ENCODE assay signal across 11 mouse cellular contexts in the genomic region with DNA sequence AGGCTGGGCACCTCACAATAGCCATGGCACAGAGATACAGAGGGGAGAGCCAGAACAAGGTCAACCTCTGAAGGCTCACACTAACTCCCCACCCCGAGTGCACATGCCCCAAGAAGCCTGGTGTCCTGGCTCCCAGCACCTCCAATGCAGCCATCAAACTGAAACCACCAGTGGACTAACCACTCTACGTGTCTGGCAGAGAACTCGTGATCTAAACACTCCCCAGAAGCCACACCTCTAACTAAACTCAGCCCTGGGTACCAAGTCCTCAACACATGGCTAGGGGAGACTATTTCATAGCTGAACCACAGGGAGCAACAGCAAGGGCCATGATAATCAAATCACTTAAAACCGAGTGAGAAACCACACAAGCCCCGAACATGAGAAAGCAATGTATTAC. TPM values are rescaled to one million over a fixed set of nuclear protein-coding genes. Genes with fewer than 3 reads are reported as not detected.
DNase-seq lines count a peak whose midpoint lies in the region; ATAC-seq and TF ChIP-seq lines count a peak whose summit lies in the region.
"Had no signal": no experiment of that assay in that cellular context is flagged by ENCODE, and none has a peak within 500 bp of the region (broad histone marks: within the 10 kb centered on the region; RNA-seq: fewer than 3 reads in every experiment).

No protein-coding gene starts in this region.

- peak overlapping the region; percentile 62 for H3K4me3 ChIP-seq in gastrocnemius, adult 2 months
- H3K4me3 ChIP-seq in liver, adult 2 months (ENCODE audit: insufficient read depth, low read depth, low read length): no peak overlapping the region
- no peak overlapping the region for H3K4me3 ChIP-seq in forebrain, embryonic 11.5 days (ENCODE audit: low read depth, low read length)
- H3K4me3 ChIP-seq in limb, embryonic 15.5 days: no peak overlapping the region
- H3K4me3 ChIP-seq: midbrain, embryonic 13.5 days had no signal

- no peak for ATAC-seq in forebrain, embryonic 11.5 days (replicated peaks; ENCODE audit: low FRiP score)
- ATAC-seq in limb, embryonic 15.5 days (ENCODE audit: insufficient number of reproducible peaks, low FRiP score, low TSS enrichment, low read depth): no peak
- no peak for ATAC-seq in activated CD4-positive, CD25-positive, alpha-beta regulatory T cell, adult 4 months
- ATAC-seq: midbrain, embryonic 13.5 days had no signal

- no peak overlapping the region for H3K4me2 ChIP-seq in forebrain, embryonic 11.5 days (ENCODE audit: low read depth, low read length, severe bottlenecking)
- H3K4me2 ChIP-seq in limb, embryonic 15.5 days: 0 out of 2 replicates have a peak overlapping the region, but pooled peaks have one; percentile 20
- H3K4me2 ChIP-seq: midbrain, embryonic 13.5 days had no signal

- DNase-seq in gastrocnemius, adult 2 months: peak; percentile 38
- no peak for DNase-seq in gastrocnemius, postnatal 10 days
- peak; percentile 16 for DNase-seq in liver, adult 2 months (ENCODE audit: extremely low read depth, low read depth, low spot score)
- DNase-seq in liver: no peak
- no peak for DNase-seq in forebrain, embryonic 11.5 days (ENCODE audit: low spot score)
- DNase-seq in right cerebral cortex, postnatal 4 days: no peak
- DNase-seq: B cell, adult 2 months; heart, postnatal 4 days had no signal

- peak overlapping the region; percentile 83 for H3K27ac ChIP-seq in gastrocnemius, adult 2 months
- H3K27ac ChIP-seq in liver, adult 2 months (replicated peaks; ENCODE audit: insufficient read depth, low read depth, low read length): no peak overlapping the region
- 0 out of 2 replicates have a peak overlapping the region, but pooled peaks have one; percentile 18 for H3K27ac ChIP-seq in forebrain, embryonic 11.5 days (ENCODE audit: low read depth, low read length)
- peak overlapping the region; percentile 38; the same call in 1 of the 2 replicates for H3K27ac ChIP-seq in limb, embryonic 15.5 days
- H3K27ac ChIP-seq: midbrain, embryonic 13.5 days had no signal

- no peak for TF ChIP-seq CTCF in gastrocnemius, adult 2 months (IDR thresholded peaks at IDR 0.05)
- no peak for TF ChIP-seq CTCF in liver, adult 2 months (IDR thresholded peaks at IDR 0.05; ENCODE audit: low read depth, low read length)

- H3K4me1 ChIP-seq in liver, adult 2 months (ENCODE audit: control insufficient read depth, insufficient read depth, low read length): peaks cover 2% of the 10 kb centered on the region
- H3K4me1 ChIP-seq in forebrain, embryonic 11.5 days (replicated peaks; ENCODE audit: control insufficient read depth, insufficient read depth, low read length): peaks cover 23% of the 10 kb centered on the region
- peaks cover 19% of the 10 kb centered on the region for H3K4me1 ChIP-seq in limb, embryonic 15.5 days

- no peak overlapping the region for H3K9ac ChIP-seq in liver, adult 2 months (ENCODE audit: low read depth, low read length)
- no peak overlapping the region for H3K9ac ChIP-seq in forebrain, embryonic 11.5 days (ENCODE audit: low read length)
- no peak overlapping the region for H3K9ac ChIP-seq in limb, embryonic 15.5 days
- H3K9ac ChIP-seq: midbrain, embryonic 13.5 days had no signal

- intact Hi-C loops in gastrocnemius, adult 2 months (cut with DNase I): no loop called here

- TF ChIP-seq POLR2A in liver, adult 2 months (IDR thresholded peaks at IDR 0.05; ENCODE audit: extremely low read depth, insufficient read depth, low read length): no peak

- no peaks in the 10 kb centered on the region for H3K27me3 ChIP-seq in liver, adult 2 months (ENCODE audit: control insufficient read depth, insufficient read depth, low read length)
- H3K27me3 ChIP-seq in forebrain, embryonic 11.5 days (ENCODE audit: control insufficient read depth, insufficient read depth, low read length): no peaks in the 10 kb centered on the region
- H3K27me3 ChIP-seq in limb, embryonic 15.5 days: no peaks in the 10 kb centered on the region
- H3K27me3 ChIP-seq: midbrain, embryonic 13.5 days had no signal

- 55% methylated on average over 5 of the region's 5 CpGs for WGBS in liver, adult 2 months
- 65% methylated on average over 5 of the region's 5 CpGs for WGBS in forebrain, embryonic 11.5 days
- 28% methylated on average over 5 of the region's 5 CpGs for WGBS in limb, embryonic 15.5 days

- peaks cover 26% of the 10 kb centered on the region for H3K79me2 ChIP-seq in liver, adult 2 months (ENCODE audit: control insufficient read depth, insufficient read depth, low read length)

- H3K9me3 ChIP-seq in forebrain, embryonic 11.5 days (ENCODE audit: control insufficient read depth, low read length): no peaks in the 10 kb centered on the region
- no peaks in the 10 kb centered on the region for H3K9me3 ChIP-seq in limb, embryonic 15.5 days
- H3K9me3 ChIP-seq: midbrain, embryonic 13.5 days had no signal

- H3K36me3 ChIP-seq in liver, adult 2 months (ENCODE audit: control insufficient read depth, insufficient read depth, low read length): no peaks in the 10 kb centered on the region
- no peaks in the 10 kb centered on the region for H3K36me3 ChIP-seq in forebrain, embryonic 11.5 days (ENCODE audit: control insufficient read depth, insufficient read depth, low read length)
- no peaks in the 10 kb centered on the region for H3K36me3 ChIP-seq in limb, embryonic 15.5 days
- H3K36me3 ChIP-seq: midbrain, embryonic 13.5 days had no signal

RNA-seq across cellular contexts. Expression of gene Hs2st1, which starts 11.7 kb away (rescaled TPM):
- total RNA-seq in gastrocnemius, adult 2 months (2021): 10 to 100 TPM; 12.8 to 14.8 TPM
- total RNA-seq in gastrocnemius, postnatal 10 days (2021): 10 to 100 TPM; 22.0 to 27.4 TPM
- total RNA-seq in liver, adult 2 months (2014; rRNA removed): 5.4 and 6.0 TPM in 2 replicates
- 1.9 and 2.0 TPM in 2 replicates for polyA plus RNA-seq in liver, adult 2 months (2012; rRNA removed)
- polyA plus RNA-seq in forebrain, embryonic 11.5 days (2014; fragmentation: Nextera tagmentation; extraction: Ambion mirVana): 25.3 and 26.8 TPM in 2 replicates
- polyA plus RNA-seq in limb, embryonic 15.5 days (2015; fragmentation: Nextera tagmentation; extraction: Ambion mirVana): 10.1 and 13.5 TPM in 2 replicates
- polyA plus RNA-seq in activated CD4-positive, CD25-positive, alpha-beta regulatory T cell, adult 4 months (2017; shearing (Covaris generic)): 1 to 10 TPM; 1.9 to 3.3 TPM

RNA-seq across cellular contexts. Expression of gene Selenof, which starts 11.8 kb away (rescaled TPM):
- total RNA-seq in gastrocnemius, adult 2 months (2021): 100 to 1,000 TPM; 115 to 122 TPM
- 100 to 1,000 TPM; 197 to 208 TPM for total RNA-seq in gastrocnemius, postnatal 10 days (2021)
- 314 and 385 TPM in 2 replicates for total RNA-seq in liver, adult 2 months (2014; rRNA removed)
- 176 and 235 TPM in 2 replicates for polyA plus RNA-seq in liver, adult 2 months (2012; rRNA removed)
- polyA plus RNA-seq in forebrain, embryonic 11.5 days (2014; fragmentation: Nextera tagmentation; extraction: Ambion mirVana): 385 and 409 TPM in 2 replicates
- 689 and 692 TPM in 2 replicates for polyA plus RNA-seq in limb, embryonic 15.5 days (2015; fragmentation: Nextera tagmentation; extraction: Ambion mirVana)
- polyA plus RNA-seq in activated CD4-positive, CD25-positive, alpha-beta regulatory T cell, adult 4 months (2017; shearing (Covaris generic)): 100 to 1,000 TPM; 302 to 362 TPM

Comparison
In these comparisons a context has a peak if more than half of its experiments do, and no peak if none do; other contexts are left out.
1. DNase-seq: peak in gastrocnemius, adult 2 months (single experiment) and liver, adult 2 months (single experiment); none in gastrocnemius, postnatal 10 days (single experiment), liver (single experiment), forebrain, embryonic 11.5 days (single experiment) and right cerebral cortex, postnatal 4 days (single experiment).